Mouse (Mus musculus) myocyte (in vitro differentiated cells): Measurements from ENCODE around the gene Reps2. TPM values are rescaled to one million over a fixed set of nuclear protein-coding genes. Genes with fewer than 3 reads are reported as not detected.

ENCODE experiments used
- H3K27me3 ChIP-seq: one replicate; pipeline ENCODE4 v1.6.1; 2011; ENCODE audit not compliant: control insufficient read depth, insufficient read depth, insufficient read length
- H3K36me3 ChIP-seq: one replicate; pipeline ENCODE4 v1.6.1; 2011; ENCODE audit not compliant: control insufficient read depth, insufficient read depth
- H3K4me2 ChIP-seq: one replicate; pipeline ENCODE4 v1.6.1; 2011; ENCODE audit warnings: low read depth, control low read depth
- H3K4me3 ChIP-seq: one replicate; pipeline ENCODE4 v1.5.1; 2011; ENCODE audit warnings: mild to moderate bottlenecking, control low read depth, moderate library complexity
- H3K79me2 ChIP-seq: one replicate; pipeline ENCODE4 v1.6.1; 2011; ENCODE audit not compliant: control insufficient read depth, insufficient read depth
- H3ac ChIP-seq: one replicate; pipeline ENCODE4 v1.6.1; 2011; ENCODE audit not compliant: control insufficient read depth, insufficient read length
- CEBPB ChIP-seq: IDR thresholded peaks from 2 replicates; pipeline ENCODE4 v1.6.1; 2011; ENCODE audit warnings: mild to moderate bottlenecking, moderate library complexity; ENCODE audit not compliant: poor library complexity, insufficient read depth, severe bottlenecking
- E2F4 ChIP-seq: IDR thresholded peaks from one replicate; pipeline ENCODE4 v1.6.1; 2011; ENCODE audit warnings: mild to moderate bottlenecking, control low read depth, moderate library complexity; ENCODE audit not compliant: insufficient read depth
- MAX ChIP-seq: IDR thresholded peaks from one replicate; pipeline ENCODE4 v1.6.1; 2011; ENCODE audit warnings: low read depth, mild to moderate bottlenecking, control low read depth
- MYOD1 ChIP-seq, 3 experiments: IDR thresholded peaks; one replicate each; pipeline ENCODE4 v1.6.1; 2011; ENCODE audit warnings: control low read depth in 2 of 3, low read depth in 2 of 3, mild to moderate bottlenecking in 2 of 3, moderate library complexity in 1 of 3; ENCODE audit not compliant: insufficient read length in 2 of 3, control insufficient read depth in 1 of 3
- MYOG ChIP-seq, 3 experiments: IDR thresholded peaks; one replicate each; pipeline ENCODE4 v1.6.1; 2011; ENCODE audit warnings: control low read depth in 2 of 3, low read depth in 2 of 3, mild to moderate bottlenecking in 2 of 3; ENCODE audit not compliant: insufficient read length in 2 of 3, control insufficient read depth in 1 of 3, insufficient read depth in 1 of 3
- POLR2A ChIP-seq: IDR thresholded peaks from one replicate; pipeline ENCODE4 v1.6.1; 2011; ENCODE audit warnings: low read depth, mild to moderate bottlenecking, control low read depth, moderate library complexity; ENCODE audit not compliant: insufficient read length
- POLR2AphosphoS2 ChIP-seq: IDR thresholded peaks from one replicate; pipeline ENCODE4 v1.6.1; 2011; ENCODE audit warnings: low read depth, control low read depth; ENCODE audit not compliant: insufficient read length
- REST ChIP-seq: IDR thresholded peaks from one replicate; pipeline ENCODE4 v1.6.1; 2011; ENCODE audit warnings: mild to moderate bottlenecking, control low read depth, moderate library complexity; ENCODE audit not compliant: insufficient read depth, insufficient read length
- SRF ChIP-seq: IDR thresholded peaks from one replicate; pipeline ENCODE4 v1.6.1; 2011; ENCODE audit warnings: low read depth; ENCODE audit not compliant: control insufficient read depth, insufficient read length
- TCF12 ChIP-seq: IDR thresholded peaks from one replicate; pipeline ENCODE4 v1.6.1; 2011; ENCODE audit warnings: mild to moderate bottlenecking, control low read depth; ENCODE audit not compliant: poor library complexity, insufficient read depth, severe bottlenecking
- TCF3 ChIP-seq: IDR thresholded peaks from one replicate; pipeline ENCODE4 v1.6.1; 2011; ENCODE audit warnings: low read depth, control low read depth; ENCODE audit not compliant: insufficient read length
- USF1 ChIP-seq: IDR thresholded peaks from one replicate; pipeline ENCODE4 v1.6.1; 2011; ENCODE audit warnings: low read depth, mild to moderate bottlenecking, control low read depth, moderate library complexity
- polyA plus RNA-seq: library from polyadenylated mRNA; unstranded; fragments of >200 nt; fragmentation: generic; extraction: Trizol; gene quantifications from one replicate; pipeline ENCODE4 v1.2.1, GENCODE M21; 2012; ENCODE audit warnings: missing spikeins

The Reps2 gene
- polyA plus RNA-seq, 1 experiment = 0.05 TPM

- TF ChIP-seq SRF = no peak
- TF ChIP-seq POLR2AphosphoS2 = no peak
- TF ChIP-seq TCF12 = no peak
- TF ChIP-seq MYOG (IDR thresholded peaks at IDR 0.05; ENCODE audit: control insufficient read depth in 1 of 3, insufficient read depth in 1 of 3, insufficient read length in 2 of 3, low read depth in 2 of 3) = no peak
- TF ChIP-seq REST = no peak
- no peak for TF ChIP-seq CEBPB
- no peak for TF ChIP-seq MYOD1 (IDR thresholded peaks at IDR 0.05; ENCODE audit: control insufficient read depth in 1 of 3, insufficient read length in 2 of 3, low read depth in 2 of 3)
- TF ChIP-seq POLR2A = no peak
- no peak for TF ChIP-seq TCF3
- no peak for TF ChIP-seq E2F4
- TF ChIP-seq USF1 = no peak
- TF ChIP-seq MAX = no peak
- Histone ChIP-seq H3K4me2 (no peak overlapping the region), H3K4me3 (no peak overlapping the region), H3K79me2 (no peaks in the 10 kb centered on the region), H3K27me3 (no peaks in the 10 kb centered on the region), H3K36me3 (no peaks in the 10 kb centered on the region), H3ac (no peak overlapping the region)
Measured at GRCm38 (mm10) chrX:162470213-162470612, 173.2 kb downstream of the Reps2 start.

- TF ChIP-seq SRF (no peak), MYOD1 (IDR thresholded peaks at IDR 0.05; ENCODE audit: control insufficient read depth in 1 of 3, insufficient read length in 2 of 3, low read depth in 2 of 3) (no peak), POLR2A (no peak), TCF3 (no peak), CEBPB (no peak), MYOG (IDR thresholded peaks at IDR 0.05; ENCODE audit: control insufficient read depth in 1 of 3, insufficient read depth in 1 of 3, insufficient read length in 2 of 3, low read depth in 2 of 3) (no peak), E2F4 (no peak), TCF12 (no peak), USF1 (no peak), MAX (no peak), REST (no peak), POLR2AphosphoS2 (no peak)
- Histone ChIP-seq H3K27me3 (no peaks in the 10 kb centered on the region), H3ac (no peak overlapping the region), H3K4me3 (no peak overlapping the region), H3K79me2 (no peaks in the 10 kb centered on the region), H3K4me2 (no peak overlapping the region), H3K36me3 (no peaks in the 10 kb centered on the region)
Measured at GRCm38 (mm10) chrX:162462156-162462555, 181.3 kb downstream of the Reps2 start.

GRCm38 (mm10) chrX:162456445-162456844 is 187.0 kb downstream of the Reps2 start:
- Histone ChIP-seq H3K36me3 (no peaks in the 10 kb centered on the region), H3K4me3 (no peak overlapping the region), H3K27me3 (no peaks in the 10 kb centered on the region), H3K4me2 (no peak overlapping the region), H3ac (no peak overlapping the region), H3K79me2 (no peaks in the 10 kb centered on the region)
- no peak for TF ChIP-seq REST

GRCm38 (mm10) chrX:162455364-162455763 is 188.1 kb downstream of the Reps2 start:
- no peak overlapping the region for H3K4me3 ChIP-seq
- TF ChIP-seq REST (no peak), POLR2AphosphoS2 (no peak), TCF3 (no peak), POLR2A (no peak), TCF12 (no peak), MYOG (IDR thresholded peaks at IDR 0.05; ENCODE audit: control insufficient read depth in 1 of 3, insufficient read depth in 1 of 3, insufficient read length in 2 of 3, low read depth in 2 of 3) (no peak), MYOD1 (IDR thresholded peaks at IDR 0.05; ENCODE audit: control insufficient read depth in 1 of 3, insufficient read length in 2 of 3, low read depth in 2 of 3) (no peak), CEBPB (no peak), E2F4 (no peak), USF1 (no peak), SRF (no peak), MAX (no peak)
- H3K79me2 ChIP-seq = no peaks in the 10 kb centered on the region
- no peak overlapping the region for H3K4me2 ChIP-seq
- no peak overlapping the region for H3ac ChIP-seq
- no peaks in the 10 kb centered on the region for H3K36me3 ChIP-seq
- H3K27me3 ChIP-seq = no peaks in the 10 kb centered on the region

GRCm38 (mm10) chrX:162453821-162454402 is 189.5 kb downstream of the Reps2 start:
- Histone ChIP-seq H3ac (no peak overlapping the region), H3K79me2 (no peaks in the 10 kb centered on the region), H3K27me3 (no peaks in the 10 kb centered on the region), H3K36me3 (no peaks in the 10 kb centered on the region), H3K4me3 (no peak overlapping the region), H3K4me2 (no peak overlapping the region)
- TF ChIP-seq POLR2AphosphoS2 (no peak), TCF12 (no peak)
